Mouse (Mus musculus): ENCODE results near the gene Ptpn12.

Ptpn12 gene

DNA sequence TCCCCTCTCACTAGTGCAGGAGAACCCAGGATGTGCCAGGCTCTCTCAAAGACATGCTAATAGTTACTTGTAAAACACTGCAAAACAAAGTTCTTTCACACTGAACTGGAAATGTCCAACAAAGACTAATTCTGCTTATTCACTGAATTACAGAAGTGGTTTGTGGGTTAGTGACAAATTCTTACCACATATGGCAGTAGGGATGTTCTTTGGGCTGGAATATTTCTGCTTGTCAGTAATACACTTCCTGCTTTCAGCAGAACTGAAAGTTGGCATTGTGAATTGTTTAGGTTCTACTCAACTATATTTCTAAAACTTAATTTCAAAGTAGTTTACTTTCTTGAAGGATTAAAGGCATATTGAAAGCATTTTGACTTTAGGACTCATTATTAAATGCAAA, 25.5 kb downstream of the Ptpn12 start:
- no peak for DNase-seq (ENCODE audit: low spot score)

DNA sequence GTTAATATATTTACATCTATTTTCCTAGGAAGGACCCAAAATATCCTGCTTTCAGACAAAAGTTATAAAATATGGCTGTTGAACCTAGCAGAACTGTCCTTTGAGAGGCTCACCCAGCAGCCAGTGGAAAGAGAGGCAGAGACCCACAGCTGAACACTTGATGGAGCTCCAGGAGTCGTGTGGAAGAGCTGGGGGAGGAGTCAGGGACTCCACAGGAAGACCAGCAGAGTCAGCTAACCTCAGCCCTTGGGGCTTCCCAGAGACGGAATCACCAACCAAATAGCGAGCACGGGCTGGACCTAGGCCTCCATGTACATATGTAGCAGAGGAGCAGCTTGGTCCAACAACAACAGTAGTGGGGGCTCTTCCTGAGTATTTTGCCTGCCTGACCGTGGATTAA, 38.6 kb downstream of the Ptpn12 start:
- no peak for DNase-seq (ENCODE audit: low spot score)

DNA sequence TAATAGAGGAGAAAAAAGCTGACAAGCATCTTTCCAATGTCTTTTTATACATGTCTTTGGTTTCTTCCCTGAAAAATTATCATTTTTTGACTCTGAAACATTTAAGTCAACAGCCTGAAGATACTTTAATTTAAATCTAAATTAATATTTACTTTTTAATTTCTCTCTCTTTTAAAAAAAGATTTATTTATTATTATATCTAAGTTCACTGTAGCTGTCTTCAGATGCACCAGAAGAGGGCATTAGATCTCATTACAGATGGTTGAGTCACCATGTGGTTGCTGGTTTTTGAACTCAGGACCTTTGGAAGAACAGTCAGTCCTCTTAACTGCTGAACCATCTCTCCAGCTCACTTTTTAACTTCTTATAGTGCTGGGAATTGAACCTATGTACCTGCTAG, 44.8 kb downstream of the Ptpn12 start:
- DNase-seq (ENCODE audit: low spot score): no peak

DNA sequence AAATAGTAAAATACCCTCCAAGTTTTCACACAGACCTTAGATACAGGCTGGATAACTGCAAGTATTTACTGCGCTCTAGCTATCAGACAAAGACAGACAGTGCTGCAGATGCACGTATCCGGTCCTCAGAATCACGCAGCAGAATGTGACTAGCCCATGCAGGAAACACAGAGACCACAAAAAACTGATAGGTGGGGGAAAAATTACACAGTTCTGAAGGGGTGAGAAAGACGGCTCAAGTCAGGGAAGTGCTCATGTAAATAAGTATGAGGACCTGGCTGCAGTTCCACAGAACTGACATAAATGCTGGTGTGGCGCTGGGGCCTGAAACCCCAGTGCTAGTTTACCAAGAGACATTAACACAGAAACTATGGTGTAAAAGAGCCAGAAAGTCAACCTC, 53.0 kb downstream of the Ptpn12 start:
- DNase-seq (ENCODE audit: low spot score): no peak

DNA sequence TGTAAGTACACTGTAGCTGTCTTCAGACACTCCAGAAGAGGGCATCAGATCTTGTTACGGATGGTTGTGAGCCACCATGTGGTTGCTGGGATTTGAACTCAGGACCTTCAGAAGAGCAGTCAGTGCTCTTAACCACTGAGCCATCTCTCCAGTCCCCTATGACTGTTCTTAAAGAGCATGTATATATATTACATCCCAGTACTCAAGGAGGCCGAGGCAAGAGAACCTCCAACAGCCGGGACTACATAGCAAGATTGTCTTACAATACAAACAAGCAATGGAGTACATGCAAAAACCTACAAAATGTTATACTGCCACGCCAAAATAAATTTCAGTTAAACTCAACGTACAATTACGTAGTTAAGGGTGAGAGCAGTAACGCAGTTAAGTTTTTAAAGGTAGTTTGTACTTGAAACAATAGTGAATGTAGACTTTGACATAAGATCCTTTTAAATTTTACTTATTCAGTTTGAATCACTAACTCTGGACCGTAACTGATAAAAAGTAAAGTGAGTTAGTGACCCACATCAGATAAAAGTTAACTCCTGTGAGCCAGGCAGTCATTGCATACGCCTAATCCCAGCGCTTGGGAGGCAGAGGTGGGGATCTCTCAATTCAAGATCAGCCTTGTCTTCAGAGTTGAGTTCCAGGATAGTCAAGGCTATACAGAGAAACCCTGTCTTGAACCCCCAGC, 53.9 kb downstream of the Ptpn12 start:
- DNase-seq (ENCODE audit: low spot score): no peak

DNA sequence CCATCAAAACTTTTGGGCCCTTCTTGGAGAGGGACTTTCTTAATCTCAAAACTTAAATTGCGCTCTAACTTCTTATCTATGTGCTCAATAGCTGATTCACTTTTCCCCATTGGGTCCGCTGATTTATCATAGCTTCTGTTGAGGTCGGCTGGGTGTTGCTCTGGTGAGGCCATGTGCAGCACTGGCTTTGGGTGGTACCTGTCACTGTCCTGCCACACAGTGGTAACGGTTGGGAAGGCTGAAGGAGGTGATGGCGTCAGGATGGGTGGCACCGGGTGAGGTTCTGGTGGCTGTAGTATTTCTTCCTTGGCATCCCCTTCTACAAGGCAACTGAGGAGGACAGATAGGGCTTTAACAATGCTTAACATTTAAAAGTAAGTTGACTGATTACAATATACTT, 57.3 kb downstream of the Ptpn12 start:
- no peak for DNase-seq (ENCODE audit: low spot score)

DNA sequence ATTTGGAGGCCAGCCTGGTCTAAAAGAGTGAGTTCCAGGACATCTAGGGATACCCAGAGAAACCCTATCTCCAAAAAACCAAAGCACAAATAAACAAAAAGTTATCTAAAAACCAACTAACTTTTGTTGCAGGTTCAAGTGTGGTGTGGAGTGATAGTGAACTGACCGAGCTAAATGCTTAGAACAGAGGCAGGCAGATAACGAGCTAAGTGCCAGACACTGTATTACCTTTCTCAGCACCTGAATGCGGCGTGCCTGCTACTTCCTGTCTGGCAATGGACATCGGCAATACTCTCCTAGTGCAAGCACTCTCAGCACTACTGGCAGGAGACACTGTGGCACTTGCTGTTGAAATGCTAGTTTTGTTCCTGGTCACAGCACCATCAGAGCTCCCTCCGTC, 58.2 kb downstream of the Ptpn12 start:
- no peak for DNase-seq (ENCODE audit: low spot score)

DNA sequence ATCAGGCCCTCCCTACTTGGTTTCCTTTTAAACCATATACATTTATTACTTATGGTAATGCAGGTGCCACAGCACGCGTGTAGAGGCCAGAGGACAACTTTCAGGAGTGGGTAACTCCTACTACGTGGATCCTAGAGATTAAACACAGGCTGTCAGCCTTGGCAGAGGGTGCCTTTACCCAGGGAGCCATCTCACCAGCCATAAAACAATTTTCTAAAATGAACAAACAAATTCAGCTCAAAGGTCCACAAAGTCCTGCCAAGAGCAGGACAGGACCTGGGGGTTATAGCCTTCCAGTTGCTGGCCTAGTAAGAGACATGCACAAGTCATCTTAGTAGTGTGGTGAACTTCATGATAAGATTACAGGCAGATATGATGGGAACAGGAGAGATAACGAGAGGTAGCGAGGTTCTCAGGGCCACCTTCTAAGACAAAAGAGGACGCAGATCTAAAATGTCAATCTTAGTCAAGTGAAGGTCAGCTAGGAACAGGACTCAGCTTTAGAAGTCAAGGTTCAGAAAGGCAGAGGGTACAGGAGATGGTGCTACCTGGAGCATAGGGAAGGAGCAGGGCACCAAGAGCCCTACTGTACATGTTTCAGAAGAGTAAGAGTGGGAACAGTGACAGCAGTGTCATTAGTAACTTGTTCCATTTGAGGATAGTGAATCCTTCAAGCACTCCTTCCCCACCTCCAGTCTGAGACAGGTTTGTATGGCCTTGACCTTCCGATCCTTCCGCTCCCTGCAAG, 65.5 kb downstream of the Ptpn12 start:
- no peak for DNase-seq (ENCODE audit: low spot score)

DNA sequence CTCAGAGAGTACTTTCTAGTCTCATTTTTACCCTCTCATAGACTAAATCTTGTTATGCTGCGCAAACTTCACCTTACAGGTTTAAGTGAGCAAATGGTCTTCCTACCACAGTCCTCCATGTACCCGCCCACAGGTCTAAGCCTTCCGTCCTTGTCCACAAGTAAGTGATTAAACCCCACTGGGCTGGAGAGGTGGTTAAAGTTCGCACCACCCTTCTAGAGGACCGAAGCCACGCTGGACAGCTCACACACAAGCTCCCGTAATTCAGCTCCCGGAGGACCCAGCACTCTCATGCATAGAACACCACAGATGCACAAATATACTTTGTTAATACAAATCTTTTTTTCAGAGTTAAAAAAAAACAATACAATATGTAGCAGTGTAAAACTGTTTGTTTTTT, 69.4 kb downstream of the Ptpn12 start:
- DNase-seq (ENCODE audit: low spot score): no peak

DNA sequence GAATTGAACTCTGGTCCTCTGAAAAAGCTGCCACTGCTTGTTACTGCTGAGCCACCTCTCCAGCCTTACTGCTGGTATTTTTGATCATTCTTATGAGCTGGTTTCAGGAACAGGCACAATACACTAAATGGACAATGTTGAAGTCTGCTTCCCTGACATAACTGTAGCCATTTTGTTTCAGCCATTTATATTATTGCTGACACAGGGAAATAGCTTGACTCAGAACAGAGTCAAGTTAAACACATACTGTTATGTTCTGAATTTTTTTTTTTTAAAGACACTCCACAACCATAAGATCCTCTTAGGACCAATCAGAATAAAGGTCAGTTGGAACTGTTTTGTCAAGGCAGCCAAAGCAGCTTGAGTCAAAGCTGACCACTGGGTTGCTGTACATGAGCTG, 72.2 kb downstream of the Ptpn12 start:
- DNase-seq (ENCODE audit: low spot score): no peak

DNA sequence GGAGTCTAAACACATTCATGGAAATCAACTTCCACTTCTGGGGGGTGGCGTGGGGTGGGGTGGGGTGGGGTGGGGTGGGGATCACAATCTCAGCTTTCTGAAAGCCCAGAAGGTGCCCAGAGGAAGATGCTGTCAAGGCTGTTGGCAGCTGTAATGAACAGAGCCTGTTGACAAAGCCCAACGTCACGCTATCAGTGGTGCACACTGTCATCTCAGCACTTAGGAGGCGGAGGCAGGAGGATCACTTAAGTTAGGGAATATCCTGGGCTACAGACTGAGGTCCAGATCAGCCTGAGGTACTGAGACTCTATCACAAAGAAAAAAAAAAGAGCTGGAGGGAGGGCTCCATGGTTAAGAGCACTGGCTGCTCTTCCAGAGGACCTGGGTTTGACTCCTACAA, 81.0 kb downstream of the Ptpn12 start:
- DNase-seq (ENCODE audit: low spot score): no peak

DNA sequence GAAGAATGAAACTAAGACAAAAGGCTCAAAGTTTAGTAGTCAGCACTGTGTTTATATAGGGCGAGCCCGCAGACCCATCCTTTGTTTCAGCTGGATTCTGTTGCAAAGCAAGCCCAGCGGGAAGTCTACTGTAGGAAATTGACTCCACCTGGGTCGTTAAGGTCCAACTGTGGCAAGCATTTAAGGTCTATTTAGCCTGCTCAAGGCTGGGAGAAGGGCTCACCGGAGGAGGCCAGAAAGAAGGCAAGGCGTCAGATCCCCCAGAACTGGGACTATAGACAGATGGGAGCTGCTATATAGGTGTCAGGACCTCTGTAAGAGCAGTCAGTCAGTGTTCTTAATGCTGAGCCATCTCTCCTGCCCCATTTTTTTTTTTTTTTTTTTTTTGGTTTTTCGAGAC, 81.7 kb downstream of the Ptpn12 start:
- no peak for DNase-seq (ENCODE audit: low spot score)

DNA sequence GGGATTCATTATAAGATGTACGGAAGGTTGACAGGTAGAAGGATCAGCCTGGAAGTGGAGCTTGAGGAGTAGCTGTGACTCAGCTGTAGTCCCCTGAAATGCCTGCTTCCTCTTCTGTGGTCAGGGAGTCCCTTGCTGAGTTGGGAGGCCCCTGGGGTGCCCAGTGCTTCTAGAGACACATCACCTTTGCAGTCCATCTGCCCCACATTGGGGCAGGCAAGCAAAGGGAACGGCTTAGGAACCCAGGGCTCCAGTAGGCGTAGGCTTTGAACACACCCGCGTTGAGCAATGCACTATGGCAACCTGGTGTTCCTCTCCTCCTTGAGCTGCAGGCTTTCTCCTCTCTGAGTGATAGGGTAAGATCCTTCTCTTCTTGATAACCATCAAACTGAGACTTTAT, 82.6 kb downstream of the Ptpn12 start:
- DNase-seq (ENCODE audit: low spot score): no peak

DNA sequence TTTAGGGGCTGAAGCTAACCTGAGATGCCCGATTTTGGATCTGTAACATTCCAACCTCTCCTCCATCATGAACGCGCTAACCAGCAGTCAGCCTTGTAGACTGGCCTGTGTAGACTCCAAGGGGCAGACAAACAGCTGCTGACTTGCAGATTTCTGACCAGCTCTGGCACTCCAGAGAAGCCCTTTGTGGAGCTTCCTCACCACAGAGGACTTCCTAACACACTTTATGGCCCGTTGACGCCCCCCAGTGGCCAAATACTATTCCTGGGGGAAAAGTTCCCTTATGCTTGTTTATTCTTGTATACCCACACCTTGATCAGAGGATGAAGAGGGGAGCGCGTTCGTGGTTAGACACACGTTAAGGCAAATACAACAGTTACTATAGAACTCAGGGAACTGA, 86.7 kb downstream of the Ptpn12 start:
- DNase-seq (ENCODE audit: low spot score): no peak

DNA sequence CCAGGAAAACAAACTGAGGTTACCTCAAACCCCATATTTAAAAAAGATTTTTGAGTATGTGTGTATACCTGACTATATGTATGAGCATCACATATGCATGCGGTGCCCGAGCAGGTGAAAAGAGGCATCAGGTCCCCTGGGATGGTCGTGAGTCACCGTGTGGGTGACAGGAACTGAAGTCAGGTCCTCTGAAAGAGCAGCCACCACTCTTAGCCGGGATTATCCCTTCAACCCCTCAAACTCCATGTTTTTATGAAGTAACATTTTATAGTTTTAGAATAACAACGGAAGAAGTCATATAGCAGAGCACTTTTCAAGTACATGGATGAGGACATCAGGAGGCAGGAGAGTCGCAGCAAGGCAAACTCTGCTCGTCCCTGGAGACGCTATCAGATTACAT, 87.2 kb downstream of the Ptpn12 start:
- DNase-seq (ENCODE audit: low spot score): no peak

DNA sequence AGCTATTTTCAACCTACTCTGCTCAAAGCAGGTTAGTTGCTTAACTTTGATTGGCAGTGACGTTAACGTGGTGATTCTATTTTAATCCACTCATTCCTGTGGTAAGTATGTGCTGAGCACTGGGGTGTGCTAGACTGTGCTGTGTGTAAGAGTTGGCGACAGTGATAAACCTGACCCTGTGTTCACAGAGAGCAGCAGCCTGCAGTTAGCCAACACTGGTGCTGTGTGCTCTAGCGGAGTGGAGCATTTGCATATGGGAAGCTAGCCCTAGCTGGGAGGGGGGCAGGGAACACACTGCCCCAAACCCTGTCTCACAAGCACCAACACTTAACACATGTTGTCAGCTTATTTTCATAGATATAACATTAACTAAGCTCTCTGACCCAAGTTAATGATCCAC, 87.8 kb downstream of the Ptpn12 start:
- DNase-seq (ENCODE audit: low spot score): no peak

DNA sequence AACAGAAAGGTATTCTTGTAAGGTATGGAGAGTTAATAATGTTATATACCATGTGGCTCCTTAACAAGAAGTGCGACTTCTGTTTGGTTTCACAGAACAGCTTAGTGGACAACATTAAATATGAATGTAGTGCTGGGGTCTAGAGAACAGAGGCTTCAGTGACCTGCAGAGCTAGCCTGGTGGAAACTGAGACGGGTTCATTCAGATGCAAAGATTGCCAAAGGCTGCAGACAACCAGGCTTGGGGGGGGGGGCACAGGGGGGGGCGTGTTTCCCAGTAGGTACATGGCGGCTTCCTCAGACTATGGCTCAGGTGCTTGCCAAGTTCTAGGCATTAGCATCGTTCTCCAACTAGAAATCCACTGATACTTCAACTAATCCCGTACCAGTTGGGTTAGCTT, 91.3 kb downstream of the Ptpn12 start:
- DNase-seq (ENCODE audit: low spot score): no peak

DNA sequence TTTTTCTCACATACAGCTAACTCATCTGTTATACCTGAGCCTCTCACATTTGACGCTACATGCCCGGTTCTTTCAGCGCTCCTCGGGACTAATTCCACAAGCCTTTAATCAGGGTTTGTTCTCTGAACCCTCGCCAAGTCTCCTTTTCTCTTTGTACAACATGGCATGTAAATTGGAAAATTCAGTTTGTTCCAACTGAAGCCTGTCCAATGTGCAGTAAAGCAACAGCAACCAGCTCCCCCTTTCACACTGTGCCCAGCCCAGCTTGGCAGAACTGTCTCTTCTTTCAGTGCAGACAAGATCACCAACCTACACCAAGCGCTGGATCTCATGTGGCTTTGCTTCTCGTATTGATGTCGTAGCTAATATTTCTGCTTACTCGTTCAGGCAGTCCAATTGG, 92.4 kb downstream of the Ptpn12 start:
- no peak for DNase-seq (ENCODE audit: low spot score)

DNA sequence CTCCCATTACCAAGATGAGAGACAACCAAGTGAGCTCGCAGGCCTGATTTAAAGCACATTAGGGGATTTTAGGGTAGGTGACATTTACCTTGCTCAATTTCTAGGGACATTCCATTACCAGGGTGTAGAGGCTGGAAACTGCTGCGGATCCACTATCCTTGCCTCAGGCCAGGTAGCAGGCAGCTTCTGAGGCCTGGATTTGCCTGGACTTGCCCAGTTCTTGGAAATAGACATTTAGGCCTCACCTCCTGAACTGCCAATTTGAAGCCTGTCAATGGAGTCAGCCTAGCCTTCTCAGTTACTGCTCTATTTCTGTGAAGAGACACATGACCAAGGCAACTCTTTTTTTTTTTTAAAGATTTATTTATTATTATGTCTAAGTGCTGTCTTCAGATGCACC, 94.8 kb downstream of the Ptpn12 start:
- DNase-seq (ENCODE audit: low spot score): no peak

DNA sequence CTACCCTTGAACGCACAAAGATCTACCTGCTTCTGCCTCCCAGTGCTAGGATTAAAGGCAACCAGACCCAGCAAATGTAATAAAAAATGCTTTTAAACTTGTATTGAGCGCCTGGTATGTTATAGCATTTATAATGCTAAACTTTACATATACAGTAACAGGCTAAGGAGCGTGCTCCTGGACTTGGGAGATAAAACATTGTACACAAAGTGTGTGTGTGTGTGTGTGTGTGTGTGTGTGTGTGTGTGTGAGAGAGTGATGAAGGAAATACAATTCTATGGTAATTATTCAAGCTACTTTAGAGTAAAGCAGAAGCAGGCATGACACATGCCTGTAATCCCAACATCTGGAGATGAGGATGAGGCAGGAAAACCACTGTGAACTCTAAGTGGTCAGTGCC, 99.4 kb downstream of the Ptpn12 start, which contains the start of gene Rsbn1l:
Gene Rsbn1l (minus strand): TSS at position 101 of the 400 bp plus-strand sequence.
- no peak for DNase-seq (ENCODE audit: low spot score)

DNA sequence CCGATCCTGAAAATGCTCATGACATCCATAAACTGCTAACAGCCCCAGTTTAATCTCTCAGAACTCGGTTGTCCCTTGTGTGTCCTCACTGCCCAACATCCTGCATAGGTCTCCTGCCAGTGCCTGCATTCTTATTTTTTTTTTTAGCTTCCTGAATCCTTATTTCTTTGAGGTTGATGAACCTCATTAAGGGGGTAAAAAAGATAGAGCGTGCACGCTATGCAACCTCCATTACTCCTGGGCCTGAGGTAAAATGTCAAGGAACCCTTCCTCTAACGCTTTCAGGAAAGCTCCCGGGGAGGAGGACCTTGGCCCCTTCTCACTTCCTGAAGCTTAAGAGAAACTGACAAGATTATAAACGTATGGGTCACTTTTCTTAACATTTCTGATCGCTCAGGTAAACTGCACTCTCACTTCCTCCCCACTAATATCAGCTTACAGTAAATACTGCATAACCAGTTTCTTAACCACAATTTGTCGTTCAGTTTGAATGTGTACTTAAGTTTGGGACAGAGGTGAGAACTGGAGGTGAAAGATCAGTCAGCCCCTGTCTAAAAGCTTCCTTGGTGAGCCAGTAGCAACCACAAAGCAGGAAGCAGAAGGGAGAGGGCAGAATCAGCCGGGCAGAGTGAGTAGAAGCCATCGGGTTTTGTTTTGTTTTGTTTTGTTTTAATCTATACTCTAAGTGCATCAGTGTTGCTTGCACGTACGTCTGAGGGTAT, 100.4 kb downstream of the Ptpn12 start:
- DNase-seq (ENCODE audit: low spot score): no peak

DNA sequence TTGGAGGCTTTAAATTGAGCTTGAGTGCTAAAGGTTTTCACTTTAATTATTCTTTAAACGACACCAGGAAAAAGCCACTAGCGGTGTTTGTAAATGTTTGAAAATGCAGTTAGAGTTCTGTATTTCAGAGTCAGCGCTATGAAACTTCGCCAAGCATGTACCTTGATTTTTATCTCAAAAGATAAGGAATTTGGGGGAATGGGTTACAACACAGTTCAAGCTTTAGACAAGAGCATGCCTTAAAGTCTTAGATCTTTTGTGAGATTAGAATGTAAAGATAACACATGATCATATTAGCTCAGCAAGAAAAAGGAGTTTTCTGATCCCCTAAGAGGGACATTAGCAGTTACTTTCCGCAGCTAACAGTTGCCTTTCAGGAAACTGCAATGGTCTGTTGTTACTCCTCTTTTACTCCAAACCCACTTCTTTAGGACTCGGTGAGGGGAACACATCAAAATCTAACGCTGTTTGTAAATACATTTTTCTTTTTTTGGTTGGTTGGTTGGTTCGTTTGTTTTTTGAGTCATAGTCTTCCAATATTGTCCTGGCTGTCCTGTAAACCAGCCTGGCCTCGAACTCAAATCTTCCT, 103.3 kb downstream of the Ptpn12 start:
- DNase-seq (ENCODE audit: low spot score): no peak

Measured in ovary, postnatal 14 days (tissue).